Mouse (Mus musculus): ENCODE data around the gene Rflnb. TPM values are rescaled to one million over a fixed set of nuclear protein-coding genes. Genes with fewer than 3 reads are reported as not detected.

Gene Rflnb
- polyA plus RNA-seq, 1 experiment = 8.1 TPM

DNA sequence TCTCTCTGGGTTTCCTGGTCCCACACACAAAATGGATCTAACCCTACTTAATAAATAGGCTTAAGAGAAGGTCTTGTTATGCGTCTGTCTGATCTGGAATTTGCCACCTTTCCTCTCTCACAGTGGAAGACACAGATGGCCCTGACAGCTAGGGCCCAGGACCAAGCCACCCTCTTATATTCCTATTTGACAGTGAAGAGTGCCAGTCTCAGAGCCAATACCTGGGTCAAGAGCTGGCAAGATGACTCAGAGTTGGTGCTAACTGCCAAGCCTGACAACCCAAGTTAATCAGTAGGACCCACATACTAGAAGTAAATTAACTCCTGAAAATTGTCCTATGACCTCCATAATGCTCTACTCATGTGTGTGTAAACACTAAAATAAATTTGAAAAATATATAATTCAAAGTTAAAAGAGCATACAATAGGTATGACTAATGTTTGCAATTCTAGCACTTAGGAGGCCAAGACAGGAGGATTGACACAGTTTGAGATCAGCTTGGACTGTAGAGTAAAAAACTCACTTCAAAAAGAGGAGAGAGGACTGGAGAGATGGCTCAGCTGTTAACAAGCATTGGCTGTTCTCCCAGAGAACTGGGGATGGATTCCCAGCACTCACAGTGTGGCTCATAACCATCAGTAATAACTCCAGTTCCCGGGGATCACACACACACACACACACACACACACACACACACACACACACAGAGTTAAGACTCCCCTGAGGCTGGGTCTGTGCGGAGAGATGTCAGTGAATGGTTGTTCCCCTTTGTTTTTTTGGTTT is 11.9 kb upstream of the Rflnb start:
- H3K4me1 ChIP-seq (ENCODE audit: control insufficient read depth, insufficient read depth, low read length) = peaks cover 4% of the 10 kb centered on the region
- H3K27ac ChIP-seq (ENCODE audit: insufficient read depth, low read length) = no peak overlapping the region
- TF ChIP-seq CTCF (IDR thresholded peaks at IDR 0.05; ENCODE audit: extremely low read depth, insufficient read depth, low read length) (no peak), POLR2A (IDR thresholded peaks at IDR 0.05; ENCODE audit: extremely low read depth, insufficient read depth, low read length) (no peak)
- no peak overlapping the region for H3K4me3 ChIP-seq (ENCODE audit: insufficient read depth, low read length)

GRCm38 (mm10) chr11:76037581-76038294 is 10.2 kb upstream of the Rflnb start:
- TF ChIP-seq POLR2A (IDR thresholded peaks at IDR 0.05; ENCODE audit: extremely low read depth, insufficient read depth, low read length) (no peak), CTCF (IDR thresholded peaks at IDR 0.05; ENCODE audit: extremely low read depth, insufficient read depth, low read length) (no peak)
- no peak overlapping the region for H3K4me3 ChIP-seq (ENCODE audit: insufficient read depth, low read length)
- no peak overlapping the region for H3K27ac ChIP-seq (ENCODE audit: insufficient read depth, low read length)
- H3K4me1 ChIP-seq (ENCODE audit: control insufficient read depth, insufficient read depth, low read length) = peaks cover 3% of the 10 kb centered on the region; the same call in 1 of the 2 replicates

DNA sequence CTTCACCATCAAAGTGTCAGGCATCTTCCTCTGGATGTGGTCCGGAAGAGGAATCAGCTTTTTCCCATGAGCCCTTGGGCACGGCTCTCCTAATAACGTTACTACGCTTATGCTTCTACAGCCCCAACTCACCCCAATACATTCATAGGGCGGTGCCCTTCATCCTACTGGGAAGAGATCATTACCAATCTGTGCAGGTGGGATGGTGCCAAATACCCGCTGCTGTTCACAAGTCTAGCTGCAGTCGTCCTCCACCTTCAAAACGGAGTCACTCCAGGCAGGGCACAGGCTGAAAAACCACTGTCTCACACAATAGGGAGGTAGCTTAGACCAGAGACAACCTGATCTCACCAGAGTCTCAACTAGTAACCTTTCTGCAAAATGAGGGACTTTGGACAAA is 7.6 kb upstream of the Rflnb start:
- Histone ChIP-seq H3K4me1 (ENCODE audit: control insufficient read depth, insufficient read depth, low read length) (no peaks in the 10 kb centered on the region), H3K4me3 (ENCODE audit: insufficient read depth, low read length) (no peak overlapping the region), H3K27ac (ENCODE audit: insufficient read depth, low read length) (no peak overlapping the region)
- TF ChIP-seq CTCF (IDR thresholded peaks at IDR 0.05; ENCODE audit: extremely low read depth, insufficient read depth, low read length) (no peak), POLR2A (IDR thresholded peaks at IDR 0.05; ENCODE audit: extremely low read depth, insufficient read depth, low read length) (no peak)

- no peak for TF ChIP-seq POLR2A (IDR thresholded peaks at IDR 0.05; ENCODE audit: extremely low read depth, insufficient read depth, low read length)
- TF ChIP-seq CTCF (IDR thresholded peaks at IDR 0.05; ENCODE audit: extremely low read depth, insufficient read depth, low read length) = no peak
- Histone ChIP-seq H3K4me3 (ENCODE audit: insufficient read depth, low read length) (no peak overlapping the region), H3K4me1 (ENCODE audit: control insufficient read depth, insufficient read depth, low read length) (no peaks in the 10 kb centered on the region), H3K27ac (ENCODE audit: insufficient read depth, low read length) (no peak overlapping the region)
These were observed 6.3 kb upstream of the Rflnb start for GRCm38 (mm10) chr11:76033836-76034235.

DNA sequence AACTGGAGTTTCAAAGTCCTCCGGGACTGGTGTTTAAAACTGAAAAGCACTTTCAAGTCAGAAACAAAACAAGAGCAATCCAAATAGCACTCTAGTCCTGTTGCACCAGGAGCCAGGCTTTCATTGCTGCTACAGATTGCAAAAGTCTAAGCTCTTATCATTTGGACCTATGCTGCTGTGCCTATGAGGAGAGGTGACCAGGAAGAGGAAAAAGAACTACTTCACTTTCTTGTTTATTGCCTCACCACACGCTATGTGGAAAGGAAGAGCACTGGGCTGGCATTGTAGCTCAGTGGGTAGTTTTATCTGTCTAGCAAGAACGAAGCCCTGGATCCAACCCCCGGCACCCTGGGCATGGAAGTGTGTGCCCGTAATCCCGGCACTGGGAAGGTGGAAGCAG is 5.8 kb upstream of the Rflnb start:
- H3K4me1 ChIP-seq (ENCODE audit: control insufficient read depth, insufficient read depth, low read length) = no peaks in the 10 kb centered on the region
- no peak overlapping the region for H3K4me3 ChIP-seq (ENCODE audit: insufficient read depth, low read length)
- H3K27ac ChIP-seq (ENCODE audit: insufficient read depth, low read length) = no peak overlapping the region
- no peak for TF ChIP-seq CTCF (IDR thresholded peaks at IDR 0.05; ENCODE audit: extremely low read depth, insufficient read depth, low read length)

GRCm38 (mm10) chr11:76028072-76028465 is 487 bp upstream of the Rflnb start:
- Histone ChIP-seq H3K4me3 (ENCODE audit: insufficient read depth, low read length) (peak overlapping the region; percentile 55; the same call in 1 of the 2 replicates), H3K27ac (ENCODE audit: insufficient read depth, low read length) (no peak overlapping the region), H3K4me1 (ENCODE audit: control insufficient read depth, insufficient read depth, low read length) (no peaks in the 10 kb centered on the region)
- TF ChIP-seq POLR2A (IDR thresholded peaks at IDR 0.05; ENCODE audit: extremely low read depth, insufficient read depth, low read length) (no peak), CTCF (IDR thresholded peaks at IDR 0.05; ENCODE audit: extremely low read depth, insufficient read depth, low read length) (no peak)

- TF ChIP-seq POLR2A (IDR thresholded peaks at IDR 0.05; ENCODE audit: extremely low read depth, insufficient read depth, low read length) = no peak
- no peak for TF ChIP-seq CTCF (IDR thresholded peaks at IDR 0.05; ENCODE audit: extremely low read depth, insufficient read depth, low read length)
- Histone ChIP-seq H3K4me3 (ENCODE audit: insufficient read depth, low read length) (peak overlapping the region; percentile 55; the same call in 1 of the 2 replicates), H3K4me1 (ENCODE audit: control insufficient read depth, insufficient read depth, low read length) (no peaks in the 10 kb centered on the region), H3K27ac (ENCODE audit: insufficient read depth, low read length) (no peak overlapping the region)
These were observed 949 bp downstream of the Rflnb start for GRCm38 (mm10) chr11:76026527-76027138.

DNA sequence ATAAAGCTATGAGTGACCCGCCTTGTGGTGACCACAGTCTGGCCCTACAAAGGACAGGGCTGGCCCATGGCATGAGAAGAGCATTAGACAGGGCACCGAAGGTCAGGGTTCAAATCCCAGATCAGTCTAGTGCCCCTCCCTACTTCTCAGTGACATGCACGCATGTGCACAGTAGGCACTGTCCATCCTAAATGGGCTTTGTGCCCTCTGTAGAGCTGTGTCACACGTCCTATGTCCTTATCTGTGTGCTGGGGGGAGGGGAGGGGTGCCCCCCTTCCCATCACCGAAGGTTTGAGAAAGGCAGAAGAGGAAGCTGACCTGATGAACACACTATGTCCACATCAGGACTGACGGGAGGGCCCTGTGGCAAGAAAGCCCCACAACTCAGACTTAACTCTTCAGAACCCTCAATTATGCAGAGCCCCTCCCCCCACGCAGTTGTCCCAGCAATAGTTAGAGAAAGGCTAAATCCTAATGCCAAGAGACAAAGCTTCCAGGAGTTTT is 2.5 kb downstream of the Rflnb start:
- Histone ChIP-seq H3K4me1 (ENCODE audit: control insufficient read depth, insufficient read depth, low read length) (no peaks in the 10 kb centered on the region), H3K27ac (ENCODE audit: insufficient read depth, low read length) (no peak overlapping the region), H3K4me3 (ENCODE audit: insufficient read depth, low read length) (no peak overlapping the region)
- TF ChIP-seq CTCF (IDR thresholded peaks at IDR 0.05; ENCODE audit: extremely low read depth, insufficient read depth, low read length) (no peak), POLR2A (IDR thresholded peaks at IDR 0.05; ENCODE audit: extremely low read depth, insufficient read depth, low read length) (no peak)

GRCm38 (mm10) chr11:76020916-76021315 is 6.7 kb downstream of the Rflnb start:
- no peak for TF ChIP-seq CTCF (IDR thresholded peaks at IDR 0.05; ENCODE audit: extremely low read depth, insufficient read depth, low read length)
- TF ChIP-seq POLR2A (IDR thresholded peaks at IDR 0.05; ENCODE audit: extremely low read depth, insufficient read depth, low read length) = no peak
- H3K4me1 ChIP-seq (ENCODE audit: control insufficient read depth, insufficient read depth, low read length) = no peaks in the 10 kb centered on the region
- H3K4me3 ChIP-seq (ENCODE audit: insufficient read depth, low read length) = no peak overlapping the region
- no peak overlapping the region for H3K27ac ChIP-seq (ENCODE audit: insufficient read depth, low read length)
